Mouse (Mus musculus) neutrophil, adult 5-6 weeks (primary cell): ENCODE results near the gene Gabpa. TPM values are rescaled to one million over a fixed set of nuclear protein-coding genes. Genes with fewer than 3 reads are reported as not detected.

Experiments
- ATAC-seq: fragments of 151-379, 151-347 bp; 2 replicates; pipeline ENCODE4 v1.8.0; 2017; ENCODE audit warnings: mild to moderate bottlenecking, moderate TSS enrichment; ENCODE audit not compliant: insufficient number of reproducible peaks, poor library complexity, low FRiP score, severe bottlenecking; ENCODE audit errors: extremely low read depth
- total RNA-seq: library from RNA; stranded (forward); fragments of 200-1000 nt; gene quantifications from 2 replicates; pipeline ENCODE4 v1.2.3, GENCODE M21; 2017

The Gabpa gene
- total RNA-seq, 1 experiment from 2014 or later = 74.1 TPM

DNA sequence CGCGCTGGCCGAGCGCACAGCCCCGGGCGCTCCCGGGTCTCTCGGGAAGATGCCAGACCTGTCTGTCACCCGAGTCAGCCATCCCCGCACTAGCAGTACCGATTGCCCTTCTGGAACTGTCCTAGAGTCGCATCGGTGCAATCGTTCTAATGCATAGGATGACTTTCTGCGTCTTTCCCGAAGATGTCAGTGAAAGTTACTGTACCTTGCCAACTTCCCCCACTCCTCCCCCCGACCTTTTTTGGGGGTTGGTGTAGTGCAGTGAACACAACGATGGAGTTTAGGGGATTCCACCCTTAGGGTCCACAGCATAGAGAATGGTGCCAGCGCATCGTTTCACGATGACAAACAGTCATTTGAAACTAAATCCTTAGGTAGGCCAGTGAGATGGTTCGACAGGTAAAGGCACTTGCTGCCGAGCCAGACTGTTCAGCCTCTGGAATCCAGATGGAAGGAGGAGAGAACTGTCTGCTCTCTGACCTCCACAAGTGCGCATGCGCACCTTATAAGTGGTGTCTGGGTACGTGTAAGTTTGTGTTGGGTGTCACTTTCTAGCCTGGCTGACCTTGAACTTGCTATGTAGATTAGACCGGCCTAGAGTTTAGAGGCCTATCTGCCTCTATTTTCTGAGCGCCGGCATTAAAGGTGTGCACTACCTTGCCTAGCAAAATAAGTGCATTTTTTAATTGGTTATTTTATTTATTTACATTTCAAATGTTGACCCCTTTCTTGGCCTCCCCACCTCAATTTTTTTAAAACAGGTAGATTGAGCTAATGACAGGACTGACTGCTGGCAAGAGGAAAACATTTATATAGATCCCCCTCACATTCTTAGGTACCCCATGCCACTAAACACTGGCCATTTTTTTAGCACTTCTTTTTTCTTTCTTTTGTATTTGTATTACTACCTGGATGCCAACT, 1.4 kb downstream of the Gabpa start:
- no peak for ATAC-seq

DNA sequence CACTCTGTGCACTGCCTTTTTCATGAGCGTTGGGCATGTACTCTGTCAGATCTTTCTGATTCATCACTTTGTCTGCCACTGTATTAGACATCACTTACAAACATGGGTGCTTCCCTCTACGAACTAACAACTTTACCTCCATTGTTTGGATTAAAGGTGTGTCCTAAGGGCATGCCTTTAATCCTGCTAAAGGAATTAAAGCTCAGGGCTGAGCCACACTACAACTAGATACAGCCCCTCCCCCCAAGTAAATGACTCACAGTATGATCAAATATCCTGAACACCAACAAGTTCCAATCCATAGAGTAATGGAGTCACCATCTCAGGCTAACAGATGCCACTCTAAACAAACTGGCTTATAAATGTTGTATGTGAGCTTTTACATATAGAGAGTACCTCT, 3.9 kb downstream of the Gabpa start:
- no peak for ATAC-seq

- ATAC-seq = no peak
These were observed 18.8 kb downstream of the Gabpa start for GRCm38 (mm10) chr16:84853492-84853891.

- ATAC-seq = no peak
These were observed 29.9 kb downstream of the Gabpa start for GRCm38 (mm10) chr16:84864656-84865055.

DNA sequence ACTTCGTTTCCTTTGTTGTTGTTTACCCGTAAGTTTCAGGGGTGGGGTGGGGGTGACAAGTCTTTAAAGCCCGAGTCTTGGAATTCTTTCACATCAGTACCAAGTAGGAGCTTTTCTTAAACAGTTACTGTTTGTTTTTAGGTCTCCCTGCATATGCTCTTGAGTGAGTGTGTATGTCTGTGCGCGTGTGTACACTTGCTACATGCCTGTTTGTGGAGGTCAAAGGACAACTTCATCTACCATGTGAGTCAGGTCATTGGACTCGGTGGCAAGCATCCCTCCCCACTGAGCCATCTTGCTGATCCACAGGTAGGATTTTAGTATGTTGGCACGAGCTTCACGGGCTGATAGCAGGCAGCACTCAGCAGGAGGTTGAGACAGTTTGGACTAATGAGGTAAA, 39.1 kb downstream of the Gabpa start:
- ATAC-seq = no peak

DNA sequence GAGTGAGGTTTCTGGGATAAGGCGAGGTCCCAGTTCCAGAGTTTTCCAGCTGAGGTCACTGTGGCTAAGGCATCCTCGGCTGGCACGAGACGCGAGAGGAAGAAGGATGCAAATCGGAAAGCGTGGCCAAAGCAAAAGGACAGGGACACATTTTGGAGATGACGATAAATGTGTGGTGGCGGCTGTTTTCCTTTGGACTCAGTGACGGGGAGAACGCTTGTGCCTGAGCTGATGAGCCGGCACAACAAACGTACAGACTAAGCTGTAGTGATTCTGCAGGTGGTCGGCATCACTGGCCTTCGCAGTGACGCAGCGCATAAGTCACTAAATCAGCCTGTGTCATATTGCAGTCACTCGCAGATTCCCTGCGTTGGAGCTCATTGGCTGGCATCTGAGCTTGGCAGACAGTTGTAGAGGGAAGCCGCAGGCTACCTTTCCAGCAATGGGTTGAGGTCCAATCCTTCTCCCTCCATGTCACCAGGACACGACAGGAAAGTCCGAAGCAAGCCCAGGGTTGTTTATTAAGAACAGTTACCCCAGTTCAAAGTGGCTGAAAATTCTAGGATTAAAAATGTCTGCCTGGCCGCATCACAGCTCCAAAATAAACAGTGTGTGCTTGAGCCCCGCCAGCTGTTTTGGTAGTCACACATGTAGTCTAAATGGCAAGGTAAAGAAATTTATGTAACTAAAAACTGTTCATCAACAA, 40.4 kb downstream of the Gabpa start:
- ATAC-seq = no peak

GRCm38 (mm10) chr16:84875718-84876035, 41.0 kb downstream of the Gabpa start:
- no peak for ATAC-seq

DNA sequence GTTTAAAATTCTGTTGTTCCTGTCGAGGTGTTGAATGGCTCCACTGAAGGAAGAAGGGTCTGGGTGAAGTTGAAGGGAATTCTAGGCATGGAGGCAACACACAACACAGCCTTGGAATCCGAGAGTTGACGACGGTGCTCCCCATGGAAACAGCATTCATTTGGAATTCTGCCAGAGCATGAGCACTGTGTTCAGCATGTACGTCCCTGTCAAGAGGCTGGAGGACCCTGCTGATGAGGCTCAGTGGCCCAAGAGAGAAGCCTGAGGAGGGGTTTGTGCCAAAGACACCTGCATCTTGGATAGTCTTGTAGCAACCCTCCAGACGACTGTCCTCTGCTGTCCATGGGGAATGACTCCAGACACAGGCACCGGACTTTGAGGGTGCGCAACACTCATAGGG, 41.4 kb downstream of the Gabpa start:
- ATAC-seq = no peak

DNA sequence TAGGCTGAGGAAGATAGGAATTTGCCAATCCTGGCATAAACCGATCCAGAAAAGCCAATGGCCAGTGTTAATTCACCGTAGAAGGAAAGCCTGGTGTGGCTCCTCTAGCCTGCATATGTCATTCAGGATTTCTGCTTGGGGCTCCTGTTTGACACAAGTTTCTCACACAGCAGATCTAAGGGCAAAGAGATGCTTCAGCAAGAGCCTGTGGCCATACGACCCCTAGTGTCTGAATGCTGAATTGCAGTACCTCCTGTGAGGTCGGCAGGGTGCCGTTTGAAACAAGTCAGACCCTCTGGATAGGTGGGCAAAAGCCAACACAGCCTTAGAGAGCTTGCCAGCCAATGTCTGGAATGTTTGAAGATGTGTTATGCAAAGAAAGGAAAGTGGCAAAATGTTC, 44.4 kb downstream of the Gabpa start:
- peak; percentile 88 for ATAC-seq

GRCm38 (mm10) chr16:84881168-84881567, 46.4 kb downstream of the Gabpa start:
- no peak for ATAC-seq

- ATAC-seq = no peak
These were observed 47.1 kb downstream of the Gabpa start for GRCm38 (mm10) chr16:84881754-84882321.

DNA sequence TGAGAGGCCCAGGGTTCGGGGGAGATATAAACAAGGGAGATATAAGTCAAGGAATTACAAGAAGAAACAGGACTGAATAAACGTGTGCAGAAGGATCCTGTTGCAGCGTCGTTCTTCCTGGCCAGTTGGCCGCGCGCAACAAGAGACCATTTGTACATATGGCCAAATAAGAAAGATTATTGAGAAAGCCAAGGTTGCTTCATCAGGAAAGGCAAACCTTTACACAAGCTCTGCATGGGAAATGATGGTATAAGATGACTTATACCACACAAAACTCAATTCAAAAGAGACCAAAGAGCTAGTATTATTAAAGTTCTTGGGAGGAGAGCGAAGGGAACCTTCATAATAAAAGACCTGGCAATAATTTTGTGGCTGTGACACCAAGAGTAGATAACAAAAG, 49.8 kb downstream of the Gabpa start:
- no peak for ATAC-seq

- ATAC-seq = no peak
These were observed 68.3 kb downstream of the Gabpa start for GRCm38 (mm10) chr16:84902995-84903394.

GRCm38 (mm10) chr16:84911477-84912165, 76.9 kb downstream of the Gabpa start:
- no peak for ATAC-seq

Other genes starting within 250 kb of the Gabpa start
- gene Mrpl39, start 99.2 kb upstream of the Gabpa start, total RNA-seq = 27.2 and 33.5 TPM in 2 replicates
- not detected in 2 replicates for gene Jam2, start 60.8 kb upstream of the Gabpa start, total RNA-seq
- 91.5 and 129 TPM in 2 replicates for gene Atp5j, start 700 bp downstream of the Gabpa start, total RNA-seq